10 mouse cellular contexts compared by ENCODE assay signal in genomic region chr16:95964427-95965023, GRCm38 (mm10). TPM values are rescaled to one million over a fixed set of nuclear protein-coding genes. Genes with fewer than 3 reads are reported as not detected.
DNase-seq lines count a peak whose midpoint lies in the region; ATAC-seq lines count a peak whose summit lies in the region.
"Had no signal": no experiment of that assay in that cellular context is flagged by ENCODE, and none has a peak within 500 bp of the region (broad histone marks: within the 10 kb centered on the region; RNA-seq: fewer than 3 reads in every experiment).

No protein-coding gene starts in this region.

- no peak overlapping the region for H3K27ac ChIP-seq in hindbrain, embryonic 11.5 days (ENCODE audit: low read depth, low read length)
- no peak overlapping the region for H3K27ac ChIP-seq in hindbrain, embryonic 13.5 days
- H3K27ac ChIP-seq: embryonic facial prominence, embryonic 12.5 days had no signal

- peak; percentile 73 for DNase-seq in hindbrain, embryonic 11.5 days (ENCODE audit: low spot score)
- DNase-seq in urinary bladder, postnatal 25 days (ENCODE audit: low spot score), result peak; percentile 45
- DNase-seq in urinary bladder, adult 18-20 months (ENCODE audit: low spot score in 2 of 2), result no peak
- DNase-seq in embryo, embryonic 11 days, result peak; percentile 70
- DNase-seq in kidney, postnatal 4 days, result peak; percentile 35 to 41
- DNase-seq in right cerebral cortex, postnatal 4 days, result peak; percentile 54
- no peak for DNase-seq in urinary bladder, postnatal 4 days (ENCODE audit: low spot score in 2 of 2)

- no peaks in the 10 kb centered on the region for H3K36me3 ChIP-seq in hindbrain, embryonic 11.5 days (ENCODE audit: control insufficient read depth, insufficient read depth, low read length)
- no peaks in the 10 kb centered on the region for H3K36me3 ChIP-seq in hindbrain, embryonic 13.5 days
- H3K36me3 ChIP-seq: embryonic facial prominence, embryonic 12.5 days had no signal

- 60% methylated on average over 11 of the region's 11 CpGs for WGBS in hindbrain, embryonic 11.5 days
- 53% methylated on average over 11 of the region's 11 CpGs for WGBS in hindbrain, embryonic 13.5 days

- no peaks in the 10 kb centered on the region for H3K27me3 ChIP-seq in hindbrain, embryonic 11.5 days (ENCODE audit: control insufficient read depth, insufficient read depth, low read length)
- H3K27me3 ChIP-seq in hindbrain, embryonic 13.5 days, result no peaks in the 10 kb centered on the region
- H3K27me3 ChIP-seq: embryonic facial prominence, embryonic 12.5 days had no signal

- no peak for ATAC-seq in hindbrain, embryonic 11.5 days (ENCODE audit: low FRiP score)
- ATAC-seq in hindbrain, embryonic 13.5 days (ENCODE audit: low FRiP score), result no peak

- no peaks in the 10 kb centered on the region for H3K9me3 ChIP-seq in hindbrain, embryonic 11.5 days (ENCODE audit: control insufficient read depth, low read length)
- no peaks in the 10 kb centered on the region for H3K9me3 ChIP-seq in hindbrain, embryonic 13.5 days
- H3K9me3 ChIP-seq: embryonic facial prominence, embryonic 12.5 days had no signal

- H3K4me3 ChIP-seq in hindbrain, embryonic 11.5 days (ENCODE audit: low read depth, low read length), result no peak overlapping the region
- no peak overlapping the region for H3K4me3 ChIP-seq in hindbrain, embryonic 13.5 days
- H3K4me3 ChIP-seq: embryonic facial prominence, embryonic 12.5 days; megakaryocyte, embryonic 14.5 days had no signal

- no peak overlapping the region for H3K4me2 ChIP-seq in hindbrain, embryonic 11.5 days (replicated peaks; ENCODE audit: low read depth, low read length)
- no peak overlapping the region for H3K4me2 ChIP-seq in hindbrain, embryonic 13.5 days
- H3K4me2 ChIP-seq: embryonic facial prominence, embryonic 12.5 days had no signal

- H3K4me1 ChIP-seq in hindbrain, embryonic 11.5 days (replicated peaks; ENCODE audit: control insufficient read depth, insufficient read depth, low read length), result no peaks in the 10 kb centered on the region
- H3K4me1 ChIP-seq in hindbrain, embryonic 13.5 days (replicated peaks), result no peaks in the 10 kb centered on the region

- no peak overlapping the region for H3K9ac ChIP-seq in hindbrain, embryonic 11.5 days (ENCODE audit: low read depth, low read length)
- H3K9ac ChIP-seq in hindbrain, embryonic 13.5 days, result no peak overlapping the region
- H3K9ac ChIP-seq: embryonic facial prominence, embryonic 12.5 days had no signal

RNA-seq across cellular contexts. Expression of gene Psmg1, which starts 26.2 kb away (rescaled TPM):
- 90.0 and 94.2 TPM in 2 replicates for polyA plus RNA-seq in hindbrain, embryonic 11.5 days (2014; fragmentation: Nextera tagmentation; extraction: Ambion mirVana)
- polyA plus RNA-seq in hindbrain, embryonic 13.5 days (2015; fragmentation: Nextera tagmentation; extraction: Ambion mirVana), result 60.8 and 64.0 TPM in 2 replicates

Comparison
In these comparisons a context has a peak if more than half of its experiments do, and no peak if none do; other contexts are left out.
1. DNase-seq: peak in hindbrain, embryonic 11.5 days (single experiment), urinary bladder, postnatal 25 days (single experiment), embryo, embryonic 11 days (single experiment), kidney, postnatal 4 days (2 of 2) and right cerebral cortex, postnatal 4 days (single experiment); none in urinary bladder, adult 18-20 months (0 of 2) and urinary bladder, postnatal 4 days (0 of 2).